Mouse (Mus musculus) embryonic stem cell, embryonic (primary cell): ENCODE measurements around the gene Olfr196.
"Not testable (repeated sequence)": the region's sequence is repeated elsewhere in the genome, so short reads cannot be mapped to it uniquely, and the experiment has no call there.

Experiments
- CTCF ChIA-PET, 4 experiments: fragments of 300-600 bp in 2 of 4; fragments of 350-600 bp in 2 of 4; sonication (Branson Sonifier 250); formaldehyde crosslinking; loops; one replicate each; lab custom pipeline; 2022; ENCODE audit warnings: inconsistent platforms in 2 of 4; lab: Charles Lee
- POLR2A ChIA-PET, 4 experiments: fragments of 300-600 bp in 2 of 4; fragments of 350-600 bp in 2 of 4; sonication (Branson Sonifier 250); formaldehyde crosslinking; loops; one replicate each; lab custom pipeline; 2022; ENCODE audit warnings: antibody characterized with exemption in 4 of 4, inconsistent platforms in 1 of 4; lab: Charles Lee

Gene Olfr196

GRCm38 (mm10) chr16:59170354-59170753 lies at the start of gene Olfr196:
Olfr196 (minus strand) TSS chr16:59170454.
- ChIA-PET CTCF (no interaction called here), POLR2A (no interaction called here)

- CTCF ChIA-PET, POLR2A ChIA-PET: not testable (repeated sequence)
Observed at GRCm38 (mm10) chr16:59219667-59220066, 49.4 kb upstream of the Olfr196 start, which contains the start of gene Olfr199. Olfr199 (minus strand) TSS chr16:59219767.

DNA sequence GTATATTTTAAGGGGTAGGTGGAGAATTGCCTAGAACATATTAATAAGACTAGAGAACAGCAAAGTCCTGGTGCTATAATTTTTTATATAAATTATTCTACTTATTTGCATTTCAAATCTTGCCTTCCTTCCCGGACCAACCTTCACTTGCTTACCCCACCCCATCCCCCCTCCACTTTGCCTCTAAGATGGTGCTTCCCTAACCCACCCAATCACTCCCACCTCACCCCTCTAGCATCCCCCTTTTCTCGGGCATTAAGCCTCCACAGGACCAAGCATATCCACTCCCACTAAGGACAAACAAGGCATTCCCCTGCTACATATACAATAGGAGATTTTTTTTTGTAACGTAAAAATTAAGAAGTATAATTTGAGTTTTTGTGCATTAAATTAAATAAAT lies 47.6 kb upstream of the Olfr196 start:
- CTCF ChIA-PET, POLR2A ChIA-PET: not testable (repeated sequence)

DNA sequence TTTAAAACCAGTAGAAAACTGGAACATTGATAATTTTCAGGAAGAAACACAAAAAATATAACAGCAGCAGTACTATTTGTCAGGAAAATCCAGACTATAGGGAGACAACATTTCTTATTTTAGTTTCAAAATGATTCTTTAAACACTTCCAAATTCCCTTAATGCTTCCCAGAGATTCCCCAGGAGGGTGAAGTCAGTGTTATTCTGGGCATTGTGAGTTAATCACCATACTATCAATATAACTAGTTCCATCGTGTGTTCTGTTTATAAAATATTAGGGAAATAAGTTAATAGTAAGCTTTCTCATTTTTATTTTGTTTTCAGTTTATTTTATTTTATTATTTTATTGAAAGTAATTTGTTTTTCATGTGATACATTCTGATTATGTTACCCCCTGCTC lies 33.2 kb upstream of the Olfr196 start, which contains the start of gene Olfr198:
Gene Olfr198 (minus strand): TSS at position 101 of the 400 bp plus-strand sequence.
- CTCF ChIA-PET, POLR2A ChIA-PET: not testable (repeated sequence)

DNA sequence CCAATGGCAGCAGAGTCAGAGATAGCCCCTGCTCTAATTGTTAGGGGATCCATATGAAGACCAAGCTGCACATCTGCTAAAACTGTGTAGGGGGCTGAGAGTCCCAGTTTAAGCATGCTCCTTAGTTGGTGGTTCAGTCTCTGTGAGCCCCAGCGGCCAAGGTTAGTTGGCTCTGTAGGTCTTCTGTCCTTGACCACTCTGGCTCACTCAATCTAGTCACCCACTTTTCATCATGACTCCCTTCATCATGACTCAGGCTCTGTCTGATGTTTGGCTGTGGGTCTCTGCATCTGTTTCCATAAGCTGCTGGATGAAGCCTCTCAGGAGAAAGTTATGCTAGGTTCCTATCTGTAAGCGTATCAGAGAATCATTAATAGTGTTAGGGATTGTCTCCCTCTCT lies 18.3 kb downstream of the Olfr196 start:
- POLR2A ChIA-PET = no interaction called here
- CTCF ChIA-PET = no interaction called here

DNA sequence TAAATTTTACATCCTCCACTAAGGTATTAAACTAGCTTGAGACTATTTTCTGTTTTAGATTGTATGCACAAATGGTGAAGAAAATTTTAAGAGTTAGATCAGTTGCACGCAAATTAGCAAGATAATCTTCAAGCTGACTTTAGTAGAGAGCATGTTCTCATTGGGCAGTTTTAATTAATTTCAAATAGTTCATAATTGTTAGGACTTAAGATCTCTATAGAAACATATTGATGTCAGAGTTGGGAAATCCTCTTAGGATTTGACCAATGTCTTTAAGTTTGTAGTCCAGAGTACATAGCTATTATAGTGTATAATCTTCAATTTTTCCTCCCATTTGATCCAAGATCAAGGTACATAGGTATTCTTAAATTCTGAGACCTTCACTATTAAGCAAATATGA lies 23.5 kb downstream of the Olfr196 start, which contains the start of gene Olfr195:
Gene Olfr195 (plus strand): TSS at position 301 of the 400 bp plus-strand sequence.
- ChIA-PET CTCF (no interaction called here), POLR2A (no interaction called here)

DNA sequence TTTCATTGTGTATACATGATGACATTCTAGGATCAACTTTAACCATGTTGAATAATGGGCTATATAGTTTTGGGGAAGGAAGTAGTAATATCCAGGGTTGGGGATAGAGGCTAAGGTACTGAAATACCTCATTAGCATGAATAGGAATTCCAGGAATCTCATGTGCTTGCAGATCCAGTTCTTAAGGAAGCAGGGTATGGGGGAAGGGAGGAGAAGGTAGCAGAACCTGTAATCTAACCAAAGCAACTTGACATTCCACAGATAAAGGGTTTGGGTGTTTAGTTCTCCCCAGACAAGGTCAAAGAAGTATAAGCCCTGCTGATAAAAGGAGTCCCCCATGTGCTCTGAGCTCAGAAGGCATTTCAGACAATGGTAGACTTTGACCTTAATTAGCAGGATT lies 29.1 kb downstream of the Olfr196 start:
- CTCF ChIA-PET = no interaction called here
- POLR2A ChIA-PET = no interaction called here

DNA sequence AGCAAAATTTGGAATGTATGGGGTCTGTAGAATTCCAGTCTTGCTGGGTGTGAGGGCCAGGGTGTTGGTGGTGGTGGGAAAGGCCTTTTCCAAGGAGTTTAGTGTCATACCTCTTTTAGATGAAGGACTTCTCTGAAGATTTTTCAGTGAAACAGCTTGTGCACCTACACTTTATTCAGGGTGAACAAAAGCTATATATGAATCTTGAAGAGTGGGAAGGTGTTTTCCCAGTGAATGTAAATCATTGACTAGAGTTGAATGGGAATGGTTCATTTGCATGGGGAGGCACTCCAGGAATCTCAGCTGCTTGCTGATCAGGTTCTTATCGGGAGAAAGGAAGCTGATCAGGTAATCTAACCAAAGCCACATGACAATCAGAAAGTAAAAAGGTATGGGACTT lies 39.5 kb downstream of the Olfr196 start:
- POLR2A ChIA-PET = no interaction called here
- CTCF ChIA-PET = no interaction called here

- POLR2A ChIA-PET = no interaction called here
Observed at GRCm38 (mm10) chr16:59120969-59121368, 49.3 kb downstream of the Olfr196 start, which contains the start of gene Olfr194. Olfr194 (minus strand) TSS chr16:59121069.

More at GRCm38 (mm10) chr16:59120969-59121368, 49.3 kb downstream of the Olfr196 start, which contains the start of gene Olfr194:
- CTCF ChIA-PET = no interaction called here
